Mouse (Mus musculus) thymus, adult 2 months (tissue): ENCODE measurements around the gene Tbl1xr1.

Experiments
- CTCF ChIP-seq: fragments of 200-500 bp; IDR thresholded peaks from 2 replicates; pipeline ENCODE4 v1.5.1; 2012; ENCODE audit warnings: mild to moderate bottlenecking, control low read depth, low read length, moderate library complexity, borderline replicate concordance; ENCODE audit not compliant: control insufficient read depth, poor library complexity, insufficient read depth; ENCODE audit errors: extremely low read depth
- POLR2A ChIP-seq: fragments of 200-500 bp; IDR thresholded peaks from 2 replicates; pipeline ENCODE4 v1.6.1; 2012; ENCODE audit warnings: mild to moderate bottlenecking, low read length, control low read depth, moderate library complexity; ENCODE audit not compliant: control insufficient read depth, poor library complexity, insufficient read depth; ENCODE audit errors: extremely low read depth

DNA sequence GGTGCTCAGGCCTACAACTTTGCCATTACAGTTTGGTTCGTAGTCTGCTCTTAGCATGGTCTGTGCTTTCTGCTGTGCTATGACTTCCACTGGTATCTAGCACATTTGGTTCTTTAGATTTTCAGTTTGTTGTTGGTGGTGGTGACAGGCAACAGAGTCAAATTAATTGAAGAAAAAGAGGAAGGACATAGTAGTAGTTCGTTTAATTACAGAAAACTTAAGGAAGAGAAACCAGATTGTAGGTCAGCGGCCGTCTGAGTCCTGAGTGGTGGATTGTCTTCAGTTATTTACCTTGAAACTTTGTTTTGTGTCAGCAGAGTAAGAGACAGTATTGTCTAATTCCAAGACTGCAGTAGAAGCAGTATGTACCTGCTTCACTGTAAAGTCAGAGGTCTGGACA lies 37.3 kb downstream of the Tbl1xr1 start:
- no peak for TF ChIP-seq POLR2A
- no peak for TF ChIP-seq CTCF
